Mouse (Mus musculus) NIH3T3 (cell line): ENCODE measurements around the gene Gcsam.

Experiments used
- DNase-seq: peaks from one replicate; pipeline ENCODE4 v3.0.0-alpha.2; 2012; ENCODE audit warnings: low read depth

Gene Gcsam

GRCm38 (mm10) chr16:45651497-45651896, 41.3 kb downstream of the Gcsam start:
- DNase-seq, result no peak

- no peak for DNase-seq
Observed at GRCm38 (mm10) chr16:45653009-45653933, 43.1 kb downstream of the Gcsam start.

- DNase-seq, result no peak
Observed at GRCm38 (mm10) chr16:45653934-45654332, 43.8 kb downstream of the Gcsam start, which contains the start of gene BC016579. Gene BC016579 (minus strand): TSS chr16:45654068.

- DNase-seq, result no peak
Observed at GRCm38 (mm10) chr16:45654465-45654864, 44.3 kb downstream of the Gcsam start.

- no peak for DNase-seq
Observed at GRCm38 (mm10) chr16:45657574-45658159, 47.5 kb downstream of the Gcsam start.

GRCm38 (mm10) chr16:45658248-45658647, 48.1 kb downstream of the Gcsam start:
- DNase-seq, result no peak

GRCm38 (mm10) chr16:45659596-45659995, 49.4 kb downstream of the Gcsam start:
- DNase-seq, result no peak

GRCm38 (mm10) chr16:45662381-45662780, 52.2 kb downstream of the Gcsam start:
- DNase-seq, result no peak

GRCm38 (mm10) chr16:45666136-45666535, 56.0 kb downstream of the Gcsam start:
- no peak for DNase-seq

- DNase-seq, result no peak
Observed at GRCm38 (mm10) chr16:45668178-45668577, 58.0 kb downstream of the Gcsam start.

GRCm38 (mm10) chr16:45670005-45670404, 59.8 kb downstream of the Gcsam start:
- no peak for DNase-seq
